Mouse (Mus musculus) hindbrain, embryonic 12.5 days (tissue): Measurements from ENCODE around the gene Map3k5. TPM values are rescaled to one million over a fixed set of nuclear protein-coding genes. Genes with fewer than 3 reads are reported as not detected.

Experiments
- ATAC-seq: fragments of 200-750 bp; cut with Nextera tagmentation; 2 replicates; pipeline ENCODE4 v1.8.0; 2017; ENCODE audit warnings: moderate TSS enrichment; ENCODE audit not compliant: low FRiP score
- H3K27ac ChIP-seq: fragments of 300-500 bp; sonication (generic); 2 replicates; pipeline ENCODE4 v1.5.1; 2016; ENCODE audit warnings: mild to moderate bottlenecking
- H3K27me3 ChIP-seq: fragments of 300-500 bp; sonication (generic); 2 replicates; pipeline ENCODE4 v1.6.1; 2016; ENCODE audit warnings: mild to moderate bottlenecking
- H3K36me3 ChIP-seq: fragments of 300-500 bp; sonication (generic); 2 replicates; pipeline ENCODE4 v1.6.1; 2016; ENCODE audit warnings: mild to moderate bottlenecking
- H3K4me1 ChIP-seq: fragments of 300-500 bp; sonication (generic); 2 replicates; pipeline ENCODE4 v1.6.1; 2016
- H3K4me2 ChIP-seq: fragments of 300-500 bp; sonication (generic); replicated peaks from 2 replicates; pipeline ENCODE4 v1.6.1; 2016; ENCODE audit warnings: mild to moderate bottlenecking
- H3K4me3 ChIP-seq: fragments of 300-500 bp; sonication (generic); 2 replicates; pipeline ENCODE4 v1.5.1; 2016; ENCODE audit warnings: mild to moderate bottlenecking
- H3K9ac ChIP-seq: fragments of 300-500 bp; sonication (generic); 2 replicates; pipeline ENCODE4 v1.6.1; 2016; ENCODE audit warnings: mild to moderate bottlenecking, moderate library complexity
- H3K9me3 ChIP-seq: fragments of 300-500 bp; sonication (generic); replicated peaks from 2 replicates; pipeline ENCODE4 v1.6.1; 2016; ENCODE audit warnings: mild to moderate bottlenecking
- WGBS: fragments of 180-500 bp; shearing (Covaris S2); methylation state at CpG from one replicate; pipeline ENCODE4 v1.1.7; 2016; 5-methylcytosine and 5-hydroxymethylcytosine counted together
- polyA plus RNA-seq: library from polyadenylated mRNA; unstranded; fragments of >200 nt; fragmentation: Nextera tagmentation; extraction: Ambion mirVana; gene quantifications from 2 replicates; pipeline ENCODE4 v1.2.1, GENCODE M21; 2016

Map3k5 gene
- polyA plus RNA-seq, 1 experiment from 2014 or later = 1.3 TPM

GRCm38 (mm10) chr10:19938738-19939137 lies 4.5 kb downstream of the Map3k5 start:
- Histone ChIP-seq H3K4me1 (peaks cover 9% of the 10 kb centered on the region; the same call in 1 of the 2 replicates), H3K9me3 (no peaks in the 10 kb centered on the region), H3K27ac (no peak overlapping the region), H3K27me3 (peaks cover 30% of the 10 kb centered on the region), H3K4me3 (no peak overlapping the region), H3K36me3 (no peaks in the 10 kb centered on the region), H3K9ac (no peak overlapping the region), H3K4me2 (no peak overlapping the region)
- 81% methylated on average over 6 of the region's 6 CpGs for WGBS
- ATAC-seq = no peak

- H3K36me3 ChIP-seq = no peaks in the 10 kb centered on the region
- no peak overlapping the region for H3K27ac ChIP-seq
- no peak overlapping the region for H3K4me3 ChIP-seq
- no peak overlapping the region for H3K4me2 ChIP-seq
- H3K4me1 ChIP-seq = peaks cover 9% of the 10 kb centered on the region; the same call in 1 of the 2 replicates
- H3K27me3 ChIP-seq = peaks cover 30% of the 10 kb centered on the region
- no peaks in the 10 kb centered on the region for H3K9me3 ChIP-seq
- WGBS = 55% methylated on average over 8 of the region's 8 CpGs
- H3K9ac ChIP-seq = no peak overlapping the region
- no peak for ATAC-seq
Observed at GRCm38 (mm10) chr10:19939282-19939705, 5.0 kb downstream of the Map3k5 start.

- Histone ChIP-seq H3K36me3 (no peaks in the 10 kb centered on the region), H3K4me3 (no peak overlapping the region), H3K9ac (no peak overlapping the region), H3K27me3 (peaks cover 23% of the 10 kb centered on the region), H3K27ac (no peak overlapping the region), H3K4me2 (no peak overlapping the region), H3K4me1 (peaks cover 4% of the 10 kb centered on the region; the same call in 1 of the 2 replicates), H3K9me3 (no peaks in the 10 kb centered on the region)
- WGBS = 88% methylated on average over 7 of the region's 7 CpGs
- ATAC-seq = no peak
Observed at GRCm38 (mm10) chr10:19940127-19940526, 5.9 kb downstream of the Map3k5 start.

GRCm38 (mm10) chr10:19940626-19941025 lies 6.4 kb downstream of the Map3k5 start:
- WGBS = 87% methylated on average over 8 of the region's 8 CpGs
- Histone ChIP-seq H3K9me3 (no peaks in the 10 kb centered on the region), H3K9ac (no peak overlapping the region), H3K27me3 (peaks cover 19% of the 10 kb centered on the region; the same call in 1 of the 2 replicates), H3K36me3 (no peaks in the 10 kb centered on the region), H3K27ac (no peak overlapping the region), H3K4me3 (no peak overlapping the region), H3K4me1 (peaks cover 4% of the 10 kb centered on the region; the same call in 1 of the 2 replicates), H3K4me2 (no peak overlapping the region)
- no peak for ATAC-seq

- no peak overlapping the region for H3K4me3 ChIP-seq
- no peaks in the 10 kb centered on the region for H3K36me3 ChIP-seq
- H3K27me3 ChIP-seq = peaks cover 15% of the 10 kb centered on the region; the same call in 1 of the 2 replicates
- WGBS = 57% methylated on average over 6 of the region's 6 CpGs
- H3K4me1 ChIP-seq = peaks cover 4% of the 10 kb centered on the region; the same call in 1 of the 2 replicates
- no peaks in the 10 kb centered on the region for H3K9me3 ChIP-seq
- no peak overlapping the region for H3K9ac ChIP-seq
- H3K4me2 ChIP-seq = no peak overlapping the region
- no peak for ATAC-seq
- no peak overlapping the region for H3K27ac ChIP-seq
Observed at GRCm38 (mm10) chr10:19941063-19941462, 6.8 kb downstream of the Map3k5 start.

- Histone ChIP-seq H3K4me3 (no peak overlapping the region), H3K4me2 (no peak overlapping the region), H3K9ac (no peak overlapping the region), H3K27ac (no peak overlapping the region), H3K4me1 (peaks cover 4% of the 10 kb centered on the region; the same call in 1 of the 2 replicates), H3K27me3 (0 out of 2 replicates have a peak, but pooled peaks cover 10% of the 10 kb centered on the region), H3K36me3 (no peaks in the 10 kb centered on the region), H3K9me3 (no peaks in the 10 kb centered on the region)
- ATAC-seq = no peak
- WGBS = 92% methylated on average over 9 of the region's 9 CpGs
Observed at GRCm38 (mm10) chr10:19941914-19942313, 7.6 kb downstream of the Map3k5 start.

- H3K4me3 ChIP-seq = no peak overlapping the region
- no peak overlapping the region for H3K27ac ChIP-seq
- H3K9ac ChIP-seq = no peak overlapping the region
- 0 out of 2 replicates have a peak, but pooled peaks cover 5% of the 10 kb centered on the region for H3K27me3 ChIP-seq
- H3K4me1 ChIP-seq = peaks cover 4% of the 10 kb centered on the region; the same call in 1 of the 2 replicates
- H3K9me3 ChIP-seq = no peaks in the 10 kb centered on the region
- WGBS = 90% methylated on average over 3 of the region's 3 CpGs
- no peak for ATAC-seq
- H3K36me3 ChIP-seq = no peaks in the 10 kb centered on the region
- no peak overlapping the region for H3K4me2 ChIP-seq
Observed at GRCm38 (mm10) chr10:19942621-19943020, 8.3 kb downstream of the Map3k5 start.

GRCm38 (mm10) chr10:19945651-19946050 lies 11.4 kb downstream of the Map3k5 start:
- Histone ChIP-seq H3K9ac (no peak overlapping the region), H3K4me1 (no peaks in the 10 kb centered on the region), H3K36me3 (no peaks in the 10 kb centered on the region), H3K27ac (no peak overlapping the region), H3K27me3 (no peaks in the 10 kb centered on the region), H3K4me3 (no peak overlapping the region), H3K9me3 (no peaks in the 10 kb centered on the region), H3K4me2 (no peak overlapping the region)
- 83% methylated on average over 7 of the region's 7 CpGs for WGBS
- no peak for ATAC-seq

GRCm38 (mm10) chr10:19946644-19947043 lies 12.4 kb downstream of the Map3k5 start:
- Histone ChIP-seq H3K9me3 (no peaks in the 10 kb centered on the region), H3K27ac (no peak overlapping the region), H3K4me3 (no peak overlapping the region), H3K4me2 (no peak overlapping the region), H3K27me3 (no peaks in the 10 kb centered on the region), H3K36me3 (no peaks in the 10 kb centered on the region), H3K9ac (no peak overlapping the region), H3K4me1 (no peaks in the 10 kb centered on the region)
- ATAC-seq = no peak
- WGBS = 90% methylated on average over 6 of the region's 6 CpGs

- Histone ChIP-seq H3K9me3 (no peaks in the 10 kb centered on the region), H3K4me2 (no peak overlapping the region), H3K9ac (no peak overlapping the region), H3K27ac (no peak overlapping the region), H3K4me3 (no peak overlapping the region), H3K36me3 (no peaks in the 10 kb centered on the region), H3K27me3 (no peaks in the 10 kb centered on the region), H3K4me1 (no peaks in the 10 kb centered on the region)
- ATAC-seq = no peak
- WGBS = 93% methylated on average over 10 of the region's 10 CpGs
Observed at GRCm38 (mm10) chr10:19947441-19947840, 13.2 kb downstream of the Map3k5 start.

- ATAC-seq = no peak
- Histone ChIP-seq H3K36me3 (no peaks in the 10 kb centered on the region), H3K9ac (no peak overlapping the region), H3K27me3 (no peaks in the 10 kb centered on the region), H3K4me2 (no peak overlapping the region), H3K27ac (no peak overlapping the region), H3K4me3 (no peak overlapping the region), H3K4me1 (no peaks in the 10 kb centered on the region), H3K9me3 (no peaks in the 10 kb centered on the region)
- 89% methylated on average over 5 of the region's 5 CpGs for WGBS
Observed at GRCm38 (mm10) chr10:19947901-19948300, 13.6 kb downstream of the Map3k5 start.

GRCm38 (mm10) chr10:19948381-19948780 lies 14.1 kb downstream of the Map3k5 start:
- Histone ChIP-seq H3K27me3 (no peaks in the 10 kb centered on the region), H3K36me3 (no peaks in the 10 kb centered on the region)
- 93% methylated on average over 11 of the region's 11 CpGs for WGBS

GRCm38 (mm10) chr10:19949106-19949505 lies 14.8 kb downstream of the Map3k5 start:
- no peak overlapping the region for H3K4me3 ChIP-seq
- H3K27ac ChIP-seq = no peak overlapping the region
- 88% methylated on average over 4 of the region's 4 CpGs for WGBS
- no peak overlapping the region for H3K9ac ChIP-seq
- H3K9me3 ChIP-seq = no peaks in the 10 kb centered on the region
- H3K4me1 ChIP-seq = no peaks in the 10 kb centered on the region
- H3K27me3 ChIP-seq = no peaks in the 10 kb centered on the region
- ATAC-seq = no peak
- H3K36me3 ChIP-seq = no peaks in the 10 kb centered on the region
- H3K4me2 ChIP-seq = no peak overlapping the region

More at GRCm38 (mm10) chr10:19948381-19948780, 14.1 kb downstream of the Map3k5 start:
- Histone ChIP-seq H3K4me3 (no peak overlapping the region), H3K4me1 (no peaks in the 10 kb centered on the region), H3K4me2 (no peak overlapping the region), H3K9ac (no peak overlapping the region), H3K9me3 (no peaks in the 10 kb centered on the region), H3K27ac (no peak overlapping the region)
- no peak for ATAC-seq
